Mouse (Mus musculus) layer of hippocampus, adult 11-12 months (tissue): ENCODE results near the gene Synj1.

Experiments used
- DNase-seq: peaks from one replicate; pipeline ENCODE4 v3.0.0; 2022; ENCODE audit warnings: low spot score

Gene Synj1

GRCm38 (mm10) chr16:90890683-90891082 is 120.4 kb downstream of the Synj1 start:
- no peak for DNase-seq
